Mouse (Mus musculus): ENCODE data around the gene Zfyve1.

- TF ChIP-seq CTCF (IDR thresholded peaks at IDR 0.05 in 2 of 3, conservative IDR thresholded peaks at IDR 0.05 in 1 of 3; ENCODE audit: control insufficient read depth in 1 of 3, insufficient read depth in 1 of 3, low read depth in 2 of 3, low read length in 3 of 3, poor library complexity in 1 of 3, severe bottlenecking in 1 of 3) (no peak), TCF12 (IDR thresholded peaks at IDR 0.05; ENCODE audit: low read depth, low read length) (no peak), ELF1 (IDR thresholded peaks at IDR 0.05; ENCODE audit: low read depth, low read length) (no peak), POLR2A (IDR thresholded peaks at IDR 0.05; ENCODE audit: control insufficient read depth in 1 of 2, insufficient read depth in 1 of 2, low read depth in 1 of 2, low read length in 2 of 2, poor library complexity in 1 of 2) (no peak), RCOR1 (IDR thresholded peaks at IDR 0.05; ENCODE audit: low read depth, low read length) (no peak), SMC3 (IDR thresholded peaks at IDR 0.05; ENCODE audit: low read depth, low read length) (no peak), TAL1 (IDR thresholded peaks at IDR 0.05; ENCODE audit: low read length) (no peak), MYC (IDR thresholded peaks at IDR 0.05; ENCODE audit: low read depth, low read length) (no peak), POLR2AphosphoS2 (IDR thresholded peaks at IDR 0.05; ENCODE audit: low read length) (no peak), ZC3H11A (IDR thresholded peaks at IDR 0.05; ENCODE audit: low read depth, low read length) (no peak), ZNF384 (IDR thresholded peaks at IDR 0.05; ENCODE audit: low read depth, low read length) (no peak), CHD1 (IDR thresholded peaks at IDR 0.05; ENCODE audit: low read depth, low read length) (no peak), ZMIZ1 (IDR thresholded peaks at IDR 0.05; ENCODE audit: low read depth, low read length) (no peak)
Observed at GRCm38 (mm10) chr12:83586628-83587027, 10.4 kb downstream of the Zfyve1 start.
